25 mouse cellular contexts compared by ENCODE assay signal in genomic region chr17:79303238-79303637, GRCm38 (mm10). TPM values are rescaled to one million over a fixed set of nuclear protein-coding genes. Genes with fewer than 3 reads are reported as not detected.
DNase-seq lines count a peak whose midpoint lies in the region; ATAC-seq lines count a peak whose summit lies in the region.
"Had no signal": no experiment of that assay in that cellular context is flagged by ENCODE, and none has a peak within 500 bp of the region (broad histone marks: within the 10 kb centered on the region; RNA-seq: fewer than 3 reads in every experiment).

No protein-coding gene starts in this region.

- no peak for DNase-seq in liver, embryonic 11.5 days (ENCODE audit: low spot score)
- peak; percentile 32 for DNase-seq in A20 (ENCODE audit: low read depth, low spot score)
- no peak for DNase-seq in right cerebral cortex, postnatal 14 days
- DNase-seq: adrenal gland, adult 2 months; adrenal gland, postnatal 25 days; cerebellum, adult 2 months; cerebellum, postnatal 10 days; embryo, embryonic 11 days; gastrocnemius, postnatal 10 days; heart, adult 2 months; heart, postnatal 14 days had no signal

- ATAC-seq in liver, embryonic 16.5 days (ENCODE audit: low read depth), result 0 out of 2 replicates have a peak, but pooled peaks have one; percentile 24
- no peak for ATAC-seq in liver, embryonic 11.5 days (replicated peaks; ENCODE audit: low FRiP score)
- ATAC-seq in granulocyte monocyte progenitor cell, adult 5-6 weeks (replicated peaks; ENCODE audit: poor library complexity, severe bottlenecking), result peak; percentile 77
- peak; percentile 79 for ATAC-seq in monocyte, adult 5-6 weeks (replicated peaks; ENCODE audit: insufficient number of reproducible peaks, low FRiP score, low TSS enrichment, poor library complexity, severe bottlenecking)
- no peak for ATAC-seq in frontal cortex, adult (ENCODE audit: low TSS enrichment)
- ATAC-seq: activated CD4-positive, CD25-positive, alpha-beta regulatory T cell, adult 4 months; forebrain, embryonic 15.5 days; Patski had no signal

- no peaks in the 10 kb centered on the region for H3K27me3 ChIP-seq in liver, embryonic 16.5 days (ENCODE audit: control insufficient read depth, insufficient read depth, low read depth, low read length)
- H3K27me3 ChIP-seq in liver, embryonic 11.5 days (replicated peaks; ENCODE audit: control insufficient read depth, insufficient read depth, low read length), result no peaks in the 10 kb centered on the region
- H3K27me3 ChIP-seq: CH12.LX; embryonic facial prominence, embryonic 15.5 days; forebrain, embryonic 15.5 days; heart, embryonic 15.5 days; hindbrain, embryonic 13.5 days; Patski had no signal

- H3K4me2 ChIP-seq in liver, embryonic 16.5 days (ENCODE audit: low read depth, low read length), result no peak overlapping the region
- no peak overlapping the region for H3K4me2 ChIP-seq in liver, embryonic 11.5 days
- H3K4me2 ChIP-seq: embryonic facial prominence, embryonic 15.5 days; forebrain, embryonic 15.5 days; heart, embryonic 11.5 days; heart, embryonic 15.5 days; hindbrain, embryonic 13.5 days had no signal

- H3K27ac ChIP-seq in liver, embryonic 16.5 days (ENCODE audit: low read length), result 0 out of 2 replicates have a peak overlapping the region, but pooled peaks have one; percentile 5
- no peak overlapping the region for H3K27ac ChIP-seq in liver, embryonic 11.5 days (ENCODE audit: low read depth, low read length)
- H3K27ac ChIP-seq: embryonic facial prominence, embryonic 15.5 days; forebrain, embryonic 10.5 days; forebrain, embryonic 15.5 days; heart, adult 2 months; heart, embryonic 15.5 days; hindbrain, embryonic 13.5 days had no signal

- H3K4me1 ChIP-seq in liver, embryonic 16.5 days (ENCODE audit: control insufficient read depth, low read depth, low read length), result no peaks in the 10 kb centered on the region
- H3K4me1 ChIP-seq in liver, embryonic 11.5 days (replicated peaks; ENCODE audit: control insufficient read depth, insufficient read depth, low read length), result no peaks in the 10 kb centered on the region; the same call in 1 of the 2 replicates
- H3K4me1 ChIP-seq: forebrain, embryonic 10.5 days; forebrain, embryonic 15.5 days; heart, embryonic 15.5 days; hindbrain, embryonic 13.5 days had no signal

- H3K9me3 ChIP-seq in liver, embryonic 16.5 days (replicated peaks; ENCODE audit: control insufficient read depth, low read length), result no peaks in the 10 kb centered on the region
- H3K9me3 ChIP-seq in liver, embryonic 11.5 days (ENCODE audit: control insufficient read depth, low read length), result no peaks in the 10 kb centered on the region
- H3K9me3 ChIP-seq: embryonic facial prominence, embryonic 15.5 days; forebrain, embryonic 10.5 days; forebrain, embryonic 15.5 days; heart, embryonic 15.5 days; hindbrain, embryonic 13.5 days had no signal

- no peak overlapping the region for H3K9ac ChIP-seq in liver, embryonic 16.5 days (ENCODE audit: low read depth, low read length)
- no peak overlapping the region for H3K9ac ChIP-seq in liver, embryonic 11.5 days (ENCODE audit: low read depth, low read length)
- H3K9ac ChIP-seq: embryonic facial prominence, embryonic 15.5 days; forebrain, embryonic 15.5 days; heart, embryonic 15.5 days; hindbrain, embryonic 13.5 days had no signal

- WGBS in liver, embryonic 16.5 days (ENCODE audit: insufficient replicate concordance), result 56% methylated on average over 3 of the region's 3 CpGs
- 79% methylated on average over 3 of the region's 3 CpGs for WGBS in liver, embryonic 11.5 days

- no peak overlapping the region for H3K4me3 ChIP-seq in liver, embryonic 16.5 days (ENCODE audit: low read depth, low read length)
- no peak overlapping the region for H3K4me3 ChIP-seq in liver, embryonic 11.5 days (ENCODE audit: low read depth, low read length)
- H3K4me3 ChIP-seq: embryonic facial prominence, embryonic 15.5 days; erythroblast, embryonic 14.5 days; forebrain, embryonic 10.5 days; forebrain, embryonic 15.5 days; heart, adult 2 months; heart, embryonic 15.5 days; hindbrain, embryonic 13.5 days had no signal

- H3K36me3 ChIP-seq in liver, embryonic 16.5 days (ENCODE audit: control insufficient read depth, insufficient read depth), result no peaks in the 10 kb centered on the region
- H3K36me3 ChIP-seq in liver, embryonic 11.5 days (ENCODE audit: control insufficient read depth, insufficient read depth, low read length), result no peaks in the 10 kb centered on the region
- H3K36me3 ChIP-seq: embryonic facial prominence, embryonic 15.5 days; forebrain, embryonic 10.5 days; forebrain, embryonic 15.5 days; heart, embryonic 15.5 days; hindbrain, embryonic 13.5 days had no signal

RNA-seq across cellular contexts. Expression of gene Cdc42ep3, which starts 51.7 kb away (rescaled TPM):
- polyA plus RNA-seq in liver, embryonic 16.5 days (2015; fragmentation: Nextera tagmentation; extraction: Ambion mirVana), result 55.8 and 61.0 TPM in 2 replicates
- 46.8 and 50.6 TPM in 2 replicates for polyA plus RNA-seq in liver, embryonic 11.5 days (2014; fragmentation: Nextera tagmentation; extraction: Ambion mirVana)
- 38.1 and 45.1 TPM in 2 replicates for total RNA-seq in granulocyte monocyte progenitor cell, adult 5-6 weeks (2014; fragmentation: Nextera tagmentation)
- total RNA-seq in granulocyte monocyte progenitor cell, adult 5-6 weeks (2017), result 80.7 and 88.2 TPM in 2 replicates
- 92.2 to 123 TPM (median 110 TPM) in 3 replicates for total RNA-seq in monocyte, adult 5-6 weeks (2017)

Comparison
In these comparisons a context has a peak if more than half of its experiments do, and no peak if none do; other contexts are left out.
1. ATAC-seq: peak in liver, embryonic 16.5 days (single experiment), granulocyte monocyte progenitor cell, adult 5-6 weeks (single experiment) and monocyte, adult 5-6 weeks (single experiment); none in liver, embryonic 11.5 days (single experiment) and frontal cortex, adult (single experiment).